Mouse (Mus musculus) neural tube, embryonic 10.5 days (tissue): ENCODE results near the gene Idh3g.
"Not testable (repeated sequence)": the region's sequence is repeated elsewhere in the genome, so short reads cannot be mapped to it uniquely, and the experiment has no call there.

Experiments
- DNase-seq: peaks from one replicate; pipeline ENCODE4 v3.0.0-alpha.2; 2017; ENCODE audit warnings: low spot score; ENCODE audit errors: extremely low spot score

Idh3g gene

GRCm38 (mm10) chrX:73756334-73757140 is 30.2 kb downstream of the Idh3g start, which contains the start of gene Plxnb3:
Plxnb3 (plus strand) TSS chrX:73757090.
- no peak for DNase-seq

- no peak for DNase-seq
Observed at GRCm38 (mm10) chrX:73748977-73749376, 37.7 kb downstream of the Idh3g start.

- DNase-seq: no peak
Observed at GRCm38 (mm10) chrX:73744774-73745481, 41.8 kb downstream of the Idh3g start.

- DNase-seq: not testable (repeated sequence)
Observed at GRCm38 (mm10) chrX:73739841-73740240, 46.9 kb downstream of the Idh3g start.

GRCm38 (mm10) chrX:73739151-73739550 is 47.5 kb downstream of the Idh3g start:
- no peak for DNase-seq

- no peak for DNase-seq
Observed at GRCm38 (mm10) chrX:73738155-73738554, 48.5 kb downstream of the Idh3g start.

GRCm38 (mm10) chrX:73730908-73731307 is 55.8 kb downstream of the Idh3g start:
- no peak for DNase-seq
